Mouse (Mus musculus): ENCODE results near the gene Spata31d1b. TPM values are rescaled to one million over a fixed set of nuclear protein-coding genes. Genes with fewer than 3 reads are reported as not detected.
A peak's percentile ranks its signal among the peaks of the same experiment; 100 is the strongest.

The Spata31d1b gene
- polyA plus RNA-seq, 1 experiment from 2014 or later, result not detected

- WGBS, result 6% methylated on average over 13 of the region's 13 CpGs
- H3K27ac ChIP-seq (ENCODE audit: low read length), result no peak overlapping the region
- peak overlapping the region; percentile 71 for H3K9ac ChIP-seq (ENCODE audit: low read length)
- no peaks in the 10 kb centered on the region for H3K27me3 ChIP-seq (ENCODE audit: control insufficient read depth, insufficient read depth, low read length)
- peak overlapping the region; percentile 63 for H3K4me3 ChIP-seq (ENCODE audit: low read length)
- no peaks in the 10 kb centered on the region; the same call in 1 of the 2 replicates for H3K36me3 ChIP-seq (ENCODE audit: control insufficient read depth, insufficient read depth)
- ATAC-seq (replicated peaks; ENCODE audit: extremely low read depth, insufficient read depth, low FRiP score), result no peak
- H3K9me3 ChIP-seq (replicated peaks; ENCODE audit: control insufficient read depth, low read length), result no peaks in the 10 kb centered on the region
- peak overlapping the region; percentile 80 for H3K4me2 ChIP-seq (ENCODE audit: low read depth, low read length)
- H3K4me1 ChIP-seq (ENCODE audit: control insufficient read depth, insufficient read depth, low read length), result peaks cover 10% of the 10 kb centered on the region
Observed at GRCm38 (mm10) chr13:59674761-59675150, 37.3 kb upstream of the Spata31d1b start.

GRCm38 (mm10) chr13:59675151-59676011 lies 36.7 kb upstream of the Spata31d1b start, which contains the start of gene Golm1:
Gene Golm1 (minus strand): TSS chr13:59675811.
- H3K27me3 ChIP-seq (ENCODE audit: control insufficient read depth, insufficient read depth, low read length), result no peaks in the 10 kb centered on the region
- under 1% methylated on average over 57 of the region's 61 CpGs for WGBS
- peak; percentile 80 for ATAC-seq (replicated peaks; ENCODE audit: extremely low read depth, insufficient read depth, low FRiP score)
- peaks cover 10% of the 10 kb centered on the region for H3K4me1 ChIP-seq (ENCODE audit: control insufficient read depth, insufficient read depth, low read length)
- H3K27ac ChIP-seq (ENCODE audit: low read length), result peak within 1 kb of the TSS; percentile 49
- peak within 1 kb of the TSS; percentile 80 for H3K4me2 ChIP-seq (ENCODE audit: low read depth, low read length)
- H3K36me3 ChIP-seq (ENCODE audit: control insufficient read depth, insufficient read depth), result no peaks in the 10 kb centered on the region; the same call in 1 of the 2 replicates
- peak within 1 kb of the TSS; percentile 71 for H3K9ac ChIP-seq (ENCODE audit: low read length)
- H3K9me3 ChIP-seq (replicated peaks; ENCODE audit: control insufficient read depth, low read length), result no peaks in the 10 kb centered on the region
- H3K4me3 ChIP-seq (ENCODE audit: low read length), result peak within 1 kb of the TSS; percentile 63

GRCm38 (mm10) chr13:59676316-59677229 lies 35.5 kb upstream of the Spata31d1b start:
- H3K27ac ChIP-seq (ENCODE audit: low read length), result no peak overlapping the region
- no peaks in the 10 kb centered on the region for H3K9me3 ChIP-seq (replicated peaks; ENCODE audit: control insufficient read depth, low read length)
- H3K9ac ChIP-seq (ENCODE audit: low read length), result no peak overlapping the region
- H3K36me3 ChIP-seq (ENCODE audit: control insufficient read depth, insufficient read depth), result no peaks in the 10 kb centered on the region; the same call in 1 of the 2 replicates
- H3K27me3 ChIP-seq (ENCODE audit: control insufficient read depth, insufficient read depth, low read length), result no peaks in the 10 kb centered on the region
- ATAC-seq (replicated peaks; ENCODE audit: extremely low read depth, insufficient read depth, low FRiP score), result no peak
- H3K4me3 ChIP-seq (ENCODE audit: low read length), result no peak overlapping the region
- WGBS, result 69% methylated on average over 12 of the region's 12 CpGs
- no peak overlapping the region for H3K4me2 ChIP-seq (ENCODE audit: low read depth, low read length)
- peaks cover 10% of the 10 kb centered on the region for H3K4me1 ChIP-seq (ENCODE audit: control insufficient read depth, insufficient read depth, low read length)

GRCm38 (mm10) chr13:59679306-59679705 lies 32.8 kb upstream of the Spata31d1b start:
- Histone ChIP-seq H3K27ac (ENCODE audit: low read length) (no peak overlapping the region), H3K9ac (ENCODE audit: low read length) (no peak overlapping the region), H3K9me3 (replicated peaks; ENCODE audit: control insufficient read depth, low read length) (no peaks in the 10 kb centered on the region), H3K4me3 (ENCODE audit: low read length) (no peak overlapping the region), H3K36me3 (ENCODE audit: control insufficient read depth, insufficient read depth) (no peaks in the 10 kb centered on the region), H3K27me3 (ENCODE audit: control insufficient read depth, insufficient read depth, low read length) (no peaks in the 10 kb centered on the region), H3K4me2 (ENCODE audit: low read depth, low read length) (no peak overlapping the region), H3K4me1 (ENCODE audit: control insufficient read depth, insufficient read depth, low read length) (peaks cover 3% of the 10 kb centered on the region)
- ATAC-seq (replicated peaks; ENCODE audit: extremely low read depth, insufficient read depth, low FRiP score), result no peak
- 46% methylated on average over 4 of the region's 4 CpGs for WGBS

- no peaks in the 10 kb centered on the region for H3K27me3 ChIP-seq (ENCODE audit: control insufficient read depth, insufficient read depth, low read length)
- H3K36me3 ChIP-seq (ENCODE audit: control insufficient read depth, insufficient read depth), result no peaks in the 10 kb centered on the region
- no peaks in the 10 kb centered on the region for H3K9me3 ChIP-seq (replicated peaks; ENCODE audit: control insufficient read depth, low read length)
- no peaks in the 10 kb centered on the region for H3K4me1 ChIP-seq (ENCODE audit: control insufficient read depth, insufficient read depth, low read length)
- no peak overlapping the region for H3K27ac ChIP-seq (ENCODE audit: low read length)
- H3K4me2 ChIP-seq (ENCODE audit: low read depth, low read length), result no peak overlapping the region
- ATAC-seq (replicated peaks; ENCODE audit: extremely low read depth, insufficient read depth, low FRiP score), result no peak
- no peak overlapping the region for H3K9ac ChIP-seq (ENCODE audit: low read length)
- 58% methylated on average over 4 of the region's 4 CpGs for WGBS
- no peak overlapping the region for H3K4me3 ChIP-seq (ENCODE audit: low read length)
Observed at GRCm38 (mm10) chr13:59679908-59680307, 32.2 kb upstream of the Spata31d1b start.

- no peak for ATAC-seq (replicated peaks; ENCODE audit: extremely low read depth, insufficient read depth, low FRiP score)
Observed at GRCm38 (mm10) chr13:59682629-59683028, 29.5 kb upstream of the Spata31d1b start.

GRCm38 (mm10) chr13:59685236-59685635 lies 26.8 kb upstream of the Spata31d1b start:
- Histone ChIP-seq H3K9me3 (replicated peaks; ENCODE audit: control insufficient read depth, low read length) (no peaks in the 10 kb centered on the region), H3K27me3 (ENCODE audit: control insufficient read depth, insufficient read depth, low read length) (no peaks in the 10 kb centered on the region), H3K4me3 (ENCODE audit: low read length) (no peak overlapping the region), H3K4me2 (ENCODE audit: low read depth, low read length) (no peak overlapping the region), H3K9ac (ENCODE audit: low read length) (no peak overlapping the region), H3K27ac (ENCODE audit: low read length) (no peak overlapping the region), H3K36me3 (ENCODE audit: control insufficient read depth, insufficient read depth) (no peaks in the 10 kb centered on the region), H3K4me1 (ENCODE audit: control insufficient read depth, insufficient read depth, low read length) (peaks cover 17% of the 10 kb centered on the region)
- no peak for ATAC-seq (replicated peaks; ENCODE audit: extremely low read depth, insufficient read depth, low FRiP score)
- 77% methylated on average over 3 of the region's 3 CpGs for WGBS

More at GRCm38 (mm10) chr13:59682629-59683028, 29.5 kb upstream of the Spata31d1b start:
- 19% methylated on average over 7 of the region's 7 CpGs for WGBS
- Histone ChIP-seq H3K27me3 (ENCODE audit: control insufficient read depth, insufficient read depth, low read length) (no peaks in the 10 kb centered on the region), H3K4me1 (ENCODE audit: control insufficient read depth, insufficient read depth, low read length) (peaks cover 3% of the 10 kb centered on the region), H3K9ac (ENCODE audit: low read length) (no peak overlapping the region), H3K4me2 (ENCODE audit: low read depth, low read length) (0 out of 2 replicates have a peak overlapping the region, but pooled peaks have one; percentile 11), H3K36me3 (ENCODE audit: control insufficient read depth, insufficient read depth) (no peaks in the 10 kb centered on the region), H3K4me3 (ENCODE audit: low read length) (no peak overlapping the region), H3K9me3 (replicated peaks; ENCODE audit: control insufficient read depth, low read length) (no peaks in the 10 kb centered on the region), H3K27ac (ENCODE audit: low read length) (no peak overlapping the region)

GRCm38 (mm10) chr13:59688338-59688770 lies 23.7 kb upstream of the Spata31d1b start:
- peak overlapping the region; percentile 64 for H3K4me2 ChIP-seq (ENCODE audit: low read depth, low read length)
- no peaks in the 10 kb centered on the region for H3K27me3 ChIP-seq (ENCODE audit: control insufficient read depth, insufficient read depth, low read length)
- H3K27ac ChIP-seq (ENCODE audit: low read length), result peak overlapping the region; percentile 95
- H3K4me1 ChIP-seq (ENCODE audit: control insufficient read depth, insufficient read depth, low read length), result peaks cover 17% of the 10 kb centered on the region
- WGBS, result 29% methylated on average over 13 of the region's 13 CpGs
- peak; percentile 77 for ATAC-seq (replicated peaks; ENCODE audit: extremely low read depth, insufficient read depth, low FRiP score)
- no peaks in the 10 kb centered on the region for H3K36me3 ChIP-seq (ENCODE audit: control insufficient read depth, insufficient read depth)
- peak overlapping the region; percentile 40 for H3K4me3 ChIP-seq (ENCODE audit: low read length)
- no peaks in the 10 kb centered on the region for H3K9me3 ChIP-seq (replicated peaks; ENCODE audit: control insufficient read depth, low read length)
- peak overlapping the region; percentile 59 for H3K9ac ChIP-seq (ENCODE audit: low read length)

Measured in heart, embryonic 16.5 days (tissue).